Mouse (Mus musculus): ENCODE data around the gene Eid2. TPM values are rescaled to one million over a fixed set of nuclear protein-coding genes. Genes with fewer than 3 reads are reported as not detected.

The Eid2 gene
- polyA plus RNA-seq, 1 experiment = 17.2 TPM

DNA sequence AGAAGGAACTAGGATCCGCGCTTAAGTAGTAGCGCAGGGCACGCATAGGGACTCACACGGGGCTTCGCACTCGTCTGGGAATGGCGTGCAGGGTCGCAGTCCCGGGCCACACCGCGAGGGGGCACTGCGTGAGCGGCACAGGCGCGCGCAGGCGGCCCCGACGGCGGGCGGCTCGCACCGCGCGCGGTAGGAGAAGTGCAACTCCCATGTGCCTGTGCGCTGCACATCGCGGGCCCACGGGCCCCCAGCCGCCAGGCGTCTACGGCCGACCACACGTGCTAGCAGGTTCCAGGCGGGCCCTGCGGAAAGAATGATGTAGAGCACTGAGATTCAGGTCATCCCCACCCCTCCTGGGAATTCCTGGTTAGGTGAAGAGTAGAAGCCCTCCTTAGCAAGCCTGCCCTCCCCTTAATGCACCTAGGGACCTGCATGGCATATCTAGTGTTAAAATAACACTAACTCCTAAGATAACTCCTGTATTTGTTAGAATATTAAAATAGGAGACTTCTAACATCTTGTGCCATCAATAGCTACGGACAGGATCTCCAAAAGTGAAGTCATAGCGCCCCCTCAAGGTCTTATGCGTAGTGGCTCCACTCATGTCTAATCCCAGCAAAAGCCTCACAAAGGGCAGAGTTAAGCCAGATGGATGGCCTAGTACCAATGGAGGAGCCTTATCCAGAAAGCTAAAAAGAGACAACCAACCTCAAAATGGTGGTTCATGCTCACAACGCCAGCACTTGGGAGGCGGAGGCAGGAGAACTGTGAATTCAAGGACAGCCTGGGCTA, 31.4 kb downstream of the Eid2 start:
- TF ChIP-seq CTCF (IDR thresholded peaks at IDR 0.05; ENCODE audit: low read depth, low read length) (peak; percentile 67), POLR2A (IDR thresholded peaks at IDR 0.05; ENCODE audit: insufficient read depth, low read length) (no peak)
- Histone ChIP-seq H3K27ac (ENCODE audit: insufficient read depth, low read length) (no peak overlapping the region), H3K27me3 (ENCODE audit: control insufficient read depth, insufficient read depth, low read length, poor library complexity, severe bottlenecking) (no peaks in the 10 kb centered on the region), H3K9ac (ENCODE audit: low read depth, poor library complexity, severe bottlenecking) (peak overlapping the region; percentile 54), H3K9me3 (replicated peaks; ENCODE audit: control insufficient read depth, insufficient read depth, low read length, poor library complexity, severe bottlenecking) (no peaks in the 10 kb centered on the region), H3K36me3 (ENCODE audit: control insufficient read depth, insufficient read depth, low read length, poor library complexity, severe bottlenecking) (no peaks in the 10 kb centered on the region), H3K4me1 (ENCODE audit: control insufficient read depth, insufficient read depth, low read length) (no peaks in the 10 kb centered on the region), H3K4me3 (ENCODE audit: low read depth, low read length) (peak overlapping the region; percentile 27)

DNA sequence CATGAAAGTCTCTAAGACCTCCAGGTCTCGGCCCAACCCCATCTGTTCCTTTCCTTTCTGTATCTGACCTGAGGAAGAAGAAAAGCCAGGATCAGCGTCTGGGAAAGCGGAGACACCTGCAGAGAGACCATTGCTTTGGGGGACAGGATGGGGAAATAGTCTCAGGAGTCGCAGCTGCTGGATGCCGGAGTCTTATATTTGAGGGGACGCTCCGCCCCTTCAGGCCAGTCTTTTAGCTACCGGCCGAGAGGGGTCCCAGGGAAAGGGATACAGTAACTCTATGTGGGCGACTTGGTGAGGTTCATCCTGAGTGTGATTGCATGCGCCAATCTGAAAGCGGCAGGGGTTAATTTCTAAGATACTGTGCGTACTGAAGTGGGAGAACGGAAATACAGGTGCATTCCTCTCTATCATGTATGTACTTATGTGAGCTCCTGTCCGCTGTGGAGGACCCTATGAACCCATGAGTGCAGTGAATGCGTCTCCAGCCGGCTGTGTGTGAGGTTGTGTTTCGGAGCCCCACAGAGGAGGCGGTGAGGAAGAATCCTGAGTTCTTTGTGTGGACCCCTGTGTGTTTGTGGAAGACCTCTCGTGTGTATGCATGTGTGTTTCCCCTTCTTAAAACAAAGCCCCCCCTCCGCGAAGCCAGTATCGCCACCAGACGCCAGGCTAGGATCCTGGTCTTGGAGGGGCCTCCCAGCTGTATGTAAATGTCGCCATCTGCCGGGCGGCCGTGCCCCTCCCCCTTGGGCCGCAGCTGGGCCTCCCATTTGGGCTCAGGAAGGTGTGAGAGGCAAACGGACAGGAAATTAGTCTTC, 34.1 kb downstream of the Eid2 start, which contains the start of gene Dll3:
Gene Dll3, minus strand, starts transcription at position 623 of the 818 bp plus-strand sequence.
- no peaks in the 10 kb centered on the region for H3K27me3 ChIP-seq (ENCODE audit: control insufficient read depth, insufficient read depth, low read length, poor library complexity, severe bottlenecking)
- H3K9ac ChIP-seq (ENCODE audit: low read depth, poor library complexity, severe bottlenecking) = peak within 1 kb of the TSS; percentile 64
- peak within 1 kb of the TSS; percentile 59 for H3K4me3 ChIP-seq (ENCODE audit: low read depth, low read length)
- TF ChIP-seq POLR2A (IDR thresholded peaks at IDR 0.05; ENCODE audit: insufficient read depth, low read length) (no peak), CTCF (IDR thresholded peaks at IDR 0.05; ENCODE audit: low read depth, low read length) (peak; percentile 44), EP300 (IDR thresholded peaks at IDR 0.05; ENCODE audit: insufficient read depth, low read depth, low read length) (peak; percentile 49; the same call in 1 of the 2 replicates)
- H3K27ac ChIP-seq (ENCODE audit: insufficient read depth, low read length) = no peak within 1 kb of the TSS
- H3K36me3 ChIP-seq (ENCODE audit: control insufficient read depth, insufficient read depth, low read length, poor library complexity, severe bottlenecking) = peaks cover 16% of the 10 kb centered on the region
- no peaks in the 10 kb centered on the region for H3K9me3 ChIP-seq (replicated peaks; ENCODE audit: control insufficient read depth, insufficient read depth, low read length, poor library complexity, severe bottlenecking)
- H3K4me1 ChIP-seq (ENCODE audit: control insufficient read depth, insufficient read depth, low read length) = no peaks in the 10 kb centered on the region

DNA sequence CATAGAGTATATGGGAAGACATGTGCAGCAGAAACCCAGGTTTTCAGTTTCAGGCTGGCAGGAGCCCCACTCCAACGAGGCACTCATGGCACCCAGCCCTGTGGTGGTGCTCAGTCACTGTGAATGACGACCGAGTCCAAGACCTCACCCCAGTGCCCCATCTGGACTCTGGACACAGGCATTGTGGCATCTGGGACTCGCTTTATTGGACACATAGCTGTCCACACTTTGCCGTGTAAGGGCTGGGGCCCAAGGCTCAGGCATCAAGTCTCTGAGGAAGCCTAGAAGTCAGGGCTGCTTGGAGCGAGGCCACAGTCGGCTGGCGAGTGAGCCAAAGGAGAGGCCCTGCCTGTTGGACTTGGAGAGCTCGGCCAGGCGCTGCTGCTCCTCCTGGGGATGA, 38.0 kb downstream of the Eid2 start:
- peaks cover 43% of the 10 kb centered on the region for H3K36me3 ChIP-seq (ENCODE audit: control insufficient read depth, insufficient read depth, low read length, poor library complexity, severe bottlenecking)
- H3K4me3 ChIP-seq (ENCODE audit: low read depth, low read length) = no peak overlapping the region
- no peak overlapping the region for H3K27ac ChIP-seq (ENCODE audit: insufficient read depth, low read length)

DNA sequence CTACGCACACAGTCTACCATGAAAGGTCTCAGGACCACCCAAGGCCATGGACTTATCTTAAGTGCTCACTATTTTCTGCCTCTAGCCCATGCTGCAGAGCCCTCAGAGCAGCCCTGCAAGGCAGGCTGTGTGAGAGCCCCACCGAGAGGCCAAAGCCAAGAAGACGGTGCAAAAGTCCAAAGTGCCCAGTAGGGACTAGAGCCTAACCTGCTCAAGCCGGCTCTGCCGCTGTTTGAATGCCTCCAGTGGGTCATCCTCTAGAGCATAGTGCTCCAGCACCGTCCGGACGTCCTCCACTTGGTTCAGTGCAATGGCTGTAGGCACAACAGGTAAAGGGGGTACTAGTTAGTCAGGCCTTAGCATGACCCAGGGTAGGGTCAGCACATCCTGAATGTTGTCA, 38.5 kb downstream of the Eid2 start:
- no peaks in the 10 kb centered on the region for H3K9me3 ChIP-seq (replicated peaks; ENCODE audit: control insufficient read depth, insufficient read depth, low read length, poor library complexity, severe bottlenecking)
- H3K27me3 ChIP-seq (ENCODE audit: control insufficient read depth, insufficient read depth, low read length, poor library complexity, severe bottlenecking) = no peaks in the 10 kb centered on the region
- H3K36me3 ChIP-seq (ENCODE audit: control insufficient read depth, insufficient read depth, low read length, poor library complexity, severe bottlenecking) = peaks cover 43% of the 10 kb centered on the region
- H3K4me1 ChIP-seq (ENCODE audit: control insufficient read depth, insufficient read depth, low read length) = peaks cover 2% of the 10 kb centered on the region
- no peak overlapping the region for H3K9ac ChIP-seq (ENCODE audit: low read depth, poor library complexity, severe bottlenecking)
- TF ChIP-seq POLR2A (IDR thresholded peaks at IDR 0.05; ENCODE audit: insufficient read depth, low read length) (no peak), CTCF (IDR thresholded peaks at IDR 0.05; ENCODE audit: low read depth, low read length) (no peak), EP300 (IDR thresholded peaks at IDR 0.05; ENCODE audit: insufficient read depth, low read depth, low read length) (no peak)
- H3K27ac ChIP-seq (ENCODE audit: insufficient read depth, low read length) = no peak overlapping the region
- no peak overlapping the region for H3K4me3 ChIP-seq (ENCODE audit: low read depth, low read length)

More for the DNA sequence above, 38.0 kb downstream of the Eid2 start:
- Histone ChIP-seq H3K27me3 (ENCODE audit: control insufficient read depth, insufficient read depth, low read length, poor library complexity, severe bottlenecking) (no peaks in the 10 kb centered on the region), H3K9ac (ENCODE audit: low read depth, poor library complexity, severe bottlenecking) (no peak overlapping the region), H3K4me1 (ENCODE audit: control insufficient read depth, insufficient read depth, low read length) (peaks cover 2% of the 10 kb centered on the region), H3K9me3 (replicated peaks; ENCODE audit: control insufficient read depth, insufficient read depth, low read length, poor library complexity, severe bottlenecking) (no peaks in the 10 kb centered on the region)
- TF ChIP-seq CTCF (IDR thresholded peaks at IDR 0.05; ENCODE audit: low read depth, low read length) (no peak), EP300 (IDR thresholded peaks at IDR 0.05; ENCODE audit: insufficient read depth, low read depth, low read length) (no peak), POLR2A (IDR thresholded peaks at IDR 0.05; ENCODE audit: insufficient read depth, low read length) (no peak)

DNA sequence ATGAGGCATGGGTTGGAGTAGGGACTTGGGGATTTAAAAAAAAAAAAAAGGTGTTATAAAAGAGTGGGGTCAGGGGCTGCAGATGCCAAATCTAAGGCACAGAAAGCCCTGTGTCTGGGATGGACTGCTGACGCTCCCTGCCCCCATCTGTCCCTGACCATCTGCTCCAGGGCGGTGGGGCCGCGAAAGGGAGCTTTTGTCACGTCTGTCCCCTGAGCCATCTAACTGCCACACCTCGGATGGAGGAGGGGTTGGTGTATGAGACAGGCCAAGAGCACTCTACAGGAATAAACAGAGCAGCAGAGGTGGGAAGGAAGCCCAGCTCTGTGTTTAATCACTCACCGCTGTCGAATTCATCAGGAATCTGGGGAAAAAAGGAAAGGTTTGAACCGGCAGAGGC, 42.1 kb downstream of the Eid2 start:
- TF ChIP-seq POLR2A (IDR thresholded peaks at IDR 0.05; ENCODE audit: insufficient read depth, low read length) (no peak), EP300 (IDR thresholded peaks at IDR 0.05; ENCODE audit: insufficient read depth, low read depth, low read length) (no peak), CTCF (IDR thresholded peaks at IDR 0.05; ENCODE audit: low read depth, low read length) (no peak)
- Histone ChIP-seq H3K9ac (ENCODE audit: low read depth, poor library complexity, severe bottlenecking) (no peak overlapping the region), H3K4me1 (ENCODE audit: control insufficient read depth, insufficient read depth, low read length) (peaks cover 2% of the 10 kb centered on the region), H3K9me3 (replicated peaks; ENCODE audit: control insufficient read depth, insufficient read depth, low read length, poor library complexity, severe bottlenecking) (no peaks in the 10 kb centered on the region), H3K27ac (ENCODE audit: insufficient read depth, low read length) (no peak overlapping the region), H3K27me3 (ENCODE audit: control insufficient read depth, insufficient read depth, low read length, poor library complexity, severe bottlenecking) (no peaks in the 10 kb centered on the region), H3K36me3 (ENCODE audit: control insufficient read depth, insufficient read depth, low read length, poor library complexity, severe bottlenecking) (peaks cover 43% of the 10 kb centered on the region), H3K4me3 (ENCODE audit: low read depth, low read length) (no peak overlapping the region)
